Mouse (Mus musculus): Measurements from ENCODE around the gene Ak5.
"Not testable (repeated sequence)": the region's sequence is repeated elsewhere in the genome, so short reads cannot be mapped to it uniquely, and the experiment has no call there.

Ak5 gene

GRCm38 (mm10) chr3:152625061-152625820, 42.9 kb downstream of the Ak5 start:
- no peak for DNase-seq (ENCODE audit: low read depth, low spot score)

GRCm38 (mm10) chr3:152620534-152620933, 47.6 kb downstream of the Ak5 start:
- no peak for DNase-seq (ENCODE audit: low read depth, low spot score)

- no peak for DNase-seq (ENCODE audit: low read depth, low spot score)
Measured at GRCm38 (mm10) chr3:152620058-152620457, 48.1 kb downstream of the Ak5 start.

GRCm38 (mm10) chr3:152609076-152609475, 59.1 kb downstream of the Ak5 start:
- no peak for DNase-seq (ENCODE audit: low read depth, low spot score)

GRCm38 (mm10) chr3:152605849-152606248, 62.3 kb downstream of the Ak5 start:
- DNase-seq (ENCODE audit: low read depth, low spot score) = no peak

- no peak for DNase-seq (ENCODE audit: low read depth, low spot score)
Measured at GRCm38 (mm10) chr3:152599679-152600078, 68.5 kb downstream of the Ak5 start.

GRCm38 (mm10) chr3:152596406-152597050, 71.6 kb downstream of the Ak5 start:
- DNase-seq (ENCODE audit: low read depth, low spot score) = no peak

- DNase-seq (ENCODE audit: low read depth, low spot score) = no peak
Measured at GRCm38 (mm10) chr3:152592767-152593425, 75.3 kb downstream of the Ak5 start.

- DNase-seq (ENCODE audit: low read depth, low spot score) = no peak
Measured at GRCm38 (mm10) chr3:152590491-152590890, 77.7 kb downstream of the Ak5 start.

- DNase-seq (ENCODE audit: low read depth, low spot score) = not testable (repeated sequence)
Measured at GRCm38 (mm10) chr3:152589101-152589500, 79.1 kb downstream of the Ak5 start.

GRCm38 (mm10) chr3:152587007-152587406, 81.2 kb downstream of the Ak5 start:
- DNase-seq (ENCODE audit: low read depth, low spot score) = peak; percentile 29

- DNase-seq (ENCODE audit: low read depth, low spot score) = no peak
Measured at GRCm38 (mm10) chr3:152586191-152586590, 82.0 kb downstream of the Ak5 start.

GRCm38 (mm10) chr3:152585581-152585980, 82.6 kb downstream of the Ak5 start:
- DNase-seq (ENCODE audit: low read depth, low spot score) = no peak

GRCm38 (mm10) chr3:152583033-152583432, 85.1 kb downstream of the Ak5 start:
- DNase-seq (ENCODE audit: low read depth, low spot score) = no peak

- not testable (repeated sequence) for DNase-seq (ENCODE audit: low read depth, low spot score)
Measured at GRCm38 (mm10) chr3:152581853-152582252, 86.3 kb downstream of the Ak5 start.

GRCm38 (mm10) chr3:152579984-152580591, 88.1 kb downstream of the Ak5 start:
- DNase-seq (ENCODE audit: low read depth, low spot score) = no peak

- peak; percentile 34 for DNase-seq (ENCODE audit: low read depth, low spot score)
Measured at GRCm38 (mm10) chr3:152578282-152579228, 89.6 kb downstream of the Ak5 start.

- DNase-seq (ENCODE audit: low read depth, low spot score) = no peak
Measured at GRCm38 (mm10) chr3:152577763-152578162, 90.4 kb downstream of the Ak5 start.

GRCm38 (mm10) chr3:152577273-152577672, 90.9 kb downstream of the Ak5 start:
- DNase-seq (ENCODE audit: low read depth, low spot score) = no peak

- peak; percentile 12 for DNase-seq (ENCODE audit: low read depth, low spot score)
Measured at GRCm38 (mm10) chr3:152569242-152569605, 98.9 kb downstream of the Ak5 start.
